Mouse (Mus musculus) Patski (cell line): ENCODE data around the gene Rpl36. TPM values are rescaled to one million over a fixed set of nuclear protein-coding genes. Genes with fewer than 3 reads are reported as not detected.

ENCODE experiments used
- ATAC-seq: fragments of 100-300 bp; one replicate; pipeline ENCODE4 v1.8.0; 2021
- CTCF ChIA-PET: fragments of 350-600 bp; sonication (Branson Sonifier 250); formaldehyde crosslinking; loops from one replicate; lab custom pipeline; 2022; ENCODE audit warnings: inconsistent platforms; lab: Charles Lee
- POLR2A ChIA-PET: fragments of 350-600 bp; sonication (Branson Sonifier 250); formaldehyde crosslinking; loops from one replicate; lab custom pipeline; 2022; ENCODE audit warnings: antibody characterized with exemption, inconsistent platforms; lab: Charles Lee
- DNase-seq: peaks from one replicate; pipeline ENCODE4 v3.0.0-alpha.2; 2011; ENCODE audit warnings: low read depth, low spot score
- H3K27me3 ChIP-seq: fragments of 371-371 bp; one replicate; pipeline ENCODE4 v1.5.1; 2021
- CTCF ChIP-seq: fragments of 100-300 bp; IDR thresholded peaks from one replicate; pipeline ENCODE4 v1.5.1; 2021
- in situ Hi-C: fragments of 300-500 bp; cut with MboI; formaldehyde crosslinking; loops from 3 replicates; pipeline ENCODE4 v1.11.1; 2018; ENCODE audit warnings: low pct_unique_long_range_greater_than_20kb, mixed read lengths
- polyA plus RNA-seq: library from polyadenylated mRNA; unstranded; gene quantifications from one replicate; pipeline ENCODE4 v1.2.3, GENCODE M21; 2021

The Rpl36 gene
- polyA plus RNA-seq, 1 experiment from 2014 or later: 1,365 TPM

DNA sequence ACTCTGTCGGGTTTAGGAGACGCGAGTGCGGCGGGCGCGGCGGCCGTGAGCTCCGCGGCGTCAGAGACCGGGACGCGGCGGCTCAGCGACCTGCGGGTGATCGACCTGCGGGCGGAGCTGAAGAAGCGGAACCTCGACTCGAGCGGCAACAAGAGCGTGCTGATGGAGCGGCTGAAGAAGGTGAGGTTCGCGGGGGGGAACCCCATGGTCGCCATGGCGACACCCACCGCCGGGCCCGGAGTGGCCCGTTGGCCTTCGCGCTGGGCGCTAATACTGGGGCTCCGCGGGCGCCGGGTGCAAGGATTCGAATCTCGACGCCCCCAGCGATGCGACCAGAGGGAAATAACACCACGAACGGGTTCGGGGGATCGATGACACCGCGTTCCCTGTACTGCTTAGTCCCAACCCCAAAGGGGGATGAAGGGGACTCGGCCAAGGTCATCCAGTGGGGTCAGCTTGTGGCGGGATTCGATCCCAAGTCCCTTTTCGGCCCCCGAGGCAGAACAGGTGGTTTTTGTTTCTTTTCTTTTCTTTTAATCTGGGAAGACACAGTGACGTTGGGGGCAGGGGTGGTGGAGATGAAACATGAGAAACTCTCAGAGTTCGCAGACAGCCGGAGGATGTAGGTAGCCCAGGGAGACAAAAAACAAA, 27.9 kb upstream of the Rpl36 start:
- peak; percentile 23 for ATAC-seq
- no peak for TF ChIP-seq CTCF
- POLR2A ChIA-PET: interaction anchor here (0.7 to 1.8 kb wide), 3 partner anchors 29 to 280 kb away, joined by 3 to 5 read pairs (median 3); no protein-coding TSS in a partner anchor
- in situ Hi-C loops: no loop called here
- CTCF ChIA-PET: interaction anchor here (1.1 to 1.5 kb wide), 2 partner anchors 22 to 84 kb away, joined by 3 to 4 read pairs; no protein-coding TSS in a partner anchor
- DNase-seq: no peak
- H3K27me3 ChIP-seq: no peaks in the 10 kb centered on the region

- ChIA-PET CTCF (no interaction called here), POLR2A (no interaction called here)
- DNase-seq: no peak
- ATAC-seq: no peak
- no peaks in the 10 kb centered on the region for H3K27me3 ChIP-seq
- in situ Hi-C loops: no loop called here
- TF ChIP-seq CTCF: no peak
Measured at GRCm38 (mm10) chr17:56587773-56588172, 25.4 kb upstream of the Rpl36 start.

GRCm38 (mm10) chr17:56588921-56589320, 24.3 kb upstream of the Rpl36 start:
- POLR2A ChIA-PET: interaction anchor here (0.6 kb wide), 1 partner anchor 281 kb away, joined by 3 read pairs; no protein-coding TSS in a partner anchor
- no peak for TF ChIP-seq CTCF
- CTCF ChIA-PET: no interaction called here

DNA sequence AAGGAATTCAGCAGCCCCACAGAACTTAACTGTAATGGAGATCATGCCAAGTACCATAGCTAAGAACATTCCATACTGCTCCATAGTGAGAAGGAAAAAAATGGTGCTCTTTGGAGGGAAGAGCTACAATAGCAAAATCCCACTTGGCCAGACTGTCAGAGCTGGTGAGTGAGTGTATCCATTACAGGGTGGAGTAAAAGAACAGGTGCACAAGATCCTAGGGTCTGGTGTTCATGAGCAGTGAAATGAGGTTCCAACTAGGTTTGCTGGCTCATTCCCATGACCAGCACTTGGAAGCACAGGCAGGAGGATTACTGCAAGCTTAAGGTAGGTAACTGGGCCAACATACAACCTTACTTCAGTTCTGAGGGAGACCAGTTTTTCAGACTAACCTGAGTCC, 20.7 kb upstream of the Rpl36 start:
- ChIA-PET POLR2A (no interaction called here), CTCF (interaction anchor here (0.6 to 1.4 kb wide), 2 partner anchors 9 to 16 kb away, joined by 3 read pairs; partner anchors contain the start of gene 2410015M20Rik)
- no peak for TF ChIP-seq CTCF
- no peak for ATAC-seq
- in situ Hi-C loops: no loop called here
- H3K27me3 ChIP-seq: no peaks in the 10 kb centered on the region
- DNase-seq: no peak

More at GRCm38 (mm10) chr17:56588921-56589320, 24.3 kb upstream of the Rpl36 start:
- in situ Hi-C loops: no loop called here
- DNase-seq: no peak
- ATAC-seq: no peak
- no peaks in the 10 kb centered on the region for H3K27me3 ChIP-seq

DNA sequence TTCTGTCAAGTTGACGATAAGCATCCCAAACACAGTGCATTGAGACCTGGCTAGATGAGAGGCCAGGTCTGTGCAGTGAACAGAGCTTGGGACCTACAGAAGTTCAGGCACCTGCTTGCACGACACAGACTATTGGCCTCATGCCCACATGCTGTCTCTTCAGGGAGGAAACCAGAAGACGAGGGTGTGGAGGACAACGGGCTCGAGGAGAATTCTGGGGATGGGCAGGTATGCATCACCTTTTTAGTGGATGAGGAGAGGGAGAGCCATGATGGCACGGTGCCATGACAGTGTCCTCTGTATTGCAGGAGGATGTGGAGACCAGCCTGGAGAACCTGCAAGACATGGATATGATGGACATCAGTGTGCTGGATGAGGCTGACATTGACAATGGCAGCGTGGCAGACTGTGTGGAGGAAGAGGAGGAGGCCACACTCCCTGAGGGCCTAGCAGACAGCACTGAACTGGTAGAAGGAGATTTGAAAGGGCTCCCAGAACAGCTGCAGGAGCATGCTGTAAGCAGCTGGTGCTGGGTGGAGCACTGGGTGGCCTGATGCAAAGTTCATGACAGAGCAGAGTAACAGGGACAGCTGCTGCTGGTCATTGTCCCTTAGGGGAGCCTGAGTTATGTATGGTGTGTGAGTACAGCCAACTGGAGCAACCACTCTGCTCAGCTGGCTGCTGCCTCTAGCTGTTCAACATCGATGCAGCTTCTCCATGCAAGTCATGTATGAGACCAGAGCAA, 19.5 kb upstream of the Rpl36 start:
- CTCF ChIA-PET: interaction anchor here (1.4 kb wide), 1 partner anchor 8 kb away, joined by 3 read pairs; no protein-coding TSS in a partner anchor
- no peak for ATAC-seq

DNA sequence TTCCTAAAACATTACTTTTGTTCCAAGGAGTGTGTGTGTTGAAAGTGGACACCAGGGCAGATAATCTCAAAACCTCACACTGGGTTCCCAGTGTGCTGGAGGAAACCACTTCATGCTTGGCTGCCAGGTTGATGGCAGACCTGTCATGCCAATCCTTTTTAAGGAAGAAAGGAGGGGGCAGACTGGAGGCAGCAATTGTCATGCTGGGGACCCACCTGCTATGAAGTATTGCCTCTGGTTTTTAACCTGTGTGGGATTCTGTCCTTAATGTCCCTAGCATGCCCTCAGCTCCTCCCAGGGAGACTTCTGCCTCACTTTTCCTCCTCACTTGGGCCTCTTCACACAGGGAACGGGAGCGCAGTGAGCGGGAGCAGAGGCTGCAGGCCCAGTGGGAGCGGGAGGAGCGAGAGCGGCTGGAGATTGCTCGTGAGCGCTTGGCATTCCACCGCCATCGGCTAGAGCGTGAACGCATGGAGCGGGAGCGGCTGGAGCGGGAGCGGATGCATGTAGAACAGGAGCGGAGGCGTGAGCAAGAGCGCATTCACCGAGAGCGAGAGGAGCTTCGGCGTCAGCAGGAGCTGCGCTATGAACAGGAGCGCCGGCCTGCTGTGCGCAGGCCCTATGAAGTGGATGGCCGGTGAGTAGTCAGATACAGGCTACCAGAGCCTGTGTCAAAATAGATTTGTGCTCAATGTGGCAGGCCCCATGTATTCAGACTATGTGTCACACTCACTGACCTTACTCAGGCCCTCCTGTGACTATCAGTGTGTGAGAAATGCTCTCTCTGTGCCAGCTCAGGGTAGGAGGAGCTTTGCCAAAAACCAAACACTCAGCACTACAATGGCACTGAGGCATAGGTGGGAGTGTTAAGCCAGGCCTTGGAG, 9.8 kb upstream of the Rpl36 start:
- ATAC-seq: no peak
- CTCF ChIA-PET: interaction anchor here (1.0 kb wide), 1 partner anchor 17 kb away, joined by 3 read pairs; no protein-coding TSS in a partner anchor
- POLR2A ChIA-PET: interaction anchor here (1.0 to 1.6 kb wide), 4 partner anchors 11 to 65 kb away, joined by 3 to 6 read pairs (median 4); no protein-coding TSS in a partner anchor
- no peak for TF ChIP-seq CTCF
- in situ Hi-C loops: no loop called here
- no peak for DNase-seq
- no peaks in the 10 kb centered on the region for H3K27me3 ChIP-seq

More for the DNA sequence above, 19.5 kb upstream of the Rpl36 start:
- in situ Hi-C loops: no loop called here
- TF ChIP-seq CTCF: no peak
- no peaks in the 10 kb centered on the region for H3K27me3 ChIP-seq
- POLR2A ChIA-PET: no interaction called here
- DNase-seq: no peak

DNA sequence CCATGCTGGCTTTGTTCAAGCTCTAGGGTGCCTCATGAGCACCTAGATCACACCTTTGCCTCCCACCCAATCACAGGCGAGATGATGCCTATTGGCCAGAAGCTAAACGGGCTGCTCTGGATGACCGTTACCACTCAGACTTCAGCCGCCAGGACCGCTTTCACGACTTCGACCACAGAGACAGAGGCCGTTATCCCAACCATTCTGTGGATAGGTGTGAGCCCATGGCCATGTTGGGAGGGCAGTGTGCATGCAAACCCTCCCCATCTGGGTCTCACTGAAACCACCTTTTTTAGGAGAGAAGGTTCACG, 9.2 kb upstream of the Rpl36 start:
- in situ Hi-C loops: no loop called here
- no peak for DNase-seq
- ATAC-seq: no peak
- ChIA-PET CTCF (interaction anchor here (1.0 kb wide), 1 partner anchor 17 kb away, joined by 3 read pairs; no protein-coding TSS in a partner anchor), POLR2A (interaction anchor here (1.0 to 1.6 kb wide), 4 partner anchors 10 to 64 kb away, joined by 3 to 6 read pairs (median 4); no protein-coding TSS in a partner anchor)
- no peaks in the 10 kb centered on the region for H3K27me3 ChIP-seq
- no peak for TF ChIP-seq CTCF

DNA sequence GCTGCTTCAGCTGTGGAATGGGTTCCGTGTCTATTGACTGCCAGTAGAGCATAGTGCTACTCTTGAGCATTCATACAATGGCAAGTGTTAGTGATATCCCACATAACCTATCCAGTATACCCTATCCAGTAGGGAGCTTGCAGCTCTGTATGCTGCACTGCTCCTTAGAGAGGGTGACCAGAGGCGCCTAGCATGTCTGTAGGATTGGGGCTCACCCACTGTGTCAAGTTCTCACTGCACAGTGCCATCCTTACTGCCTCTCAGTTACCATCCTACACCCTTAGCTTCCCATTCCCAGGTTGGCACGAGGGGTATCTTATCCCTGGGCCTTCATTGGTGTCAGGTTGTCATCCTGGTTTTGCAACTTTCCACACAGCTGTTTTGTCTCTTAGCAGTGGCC, 8.8 kb upstream of the Rpl36 start:
- no peak for TF ChIP-seq CTCF
- ATAC-seq (no peak), DNase-seq (no peak)
- ChIA-PET POLR2A (interaction anchor here (1.0 to 1.6 kb wide), 4 partner anchors 10 to 64 kb away, joined by 3 to 6 read pairs (median 4); no protein-coding TSS in a partner anchor), CTCF (interaction anchor here (1.0 kb wide), 1 partner anchor 18 kb away, joined by 3 read pairs; no protein-coding TSS in a partner anchor)
- in situ Hi-C loops: no loop called here
- H3K27me3 ChIP-seq: no peaks in the 10 kb centered on the region

DNA sequence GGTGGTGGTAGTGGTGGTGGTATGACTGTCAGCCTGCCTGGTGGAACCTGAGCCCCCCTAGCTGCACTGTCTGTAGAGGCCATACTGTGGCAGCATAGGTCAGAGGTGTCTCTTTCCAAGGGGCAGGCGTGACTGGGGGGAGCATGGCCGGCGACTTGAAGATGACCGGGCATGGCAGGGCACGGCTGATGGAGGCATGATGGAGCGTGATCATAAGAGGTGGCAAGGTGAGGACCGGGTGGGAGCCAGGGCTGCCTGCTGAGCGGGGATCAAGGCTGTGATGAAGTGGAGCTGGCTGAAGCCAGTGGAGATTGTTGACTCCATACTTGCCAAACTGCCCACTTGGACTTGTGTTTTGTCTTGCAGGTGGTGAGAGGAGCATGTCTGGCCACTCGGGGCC, 7.8 kb upstream of the Rpl36 start:
- no peak for TF ChIP-seq CTCF
- no peaks in the 10 kb centered on the region for H3K27me3 ChIP-seq
- no peak for DNase-seq
- ChIA-PET POLR2A (interaction anchor here (1.0 kb wide), 1 partner anchor 16 kb away, joined by 4 read pairs; no protein-coding TSS in a partner anchor), CTCF (interaction anchor here (0.8 kb wide), 1 partner anchor 16 kb away, joined by 3 read pairs; no protein-coding TSS in a partner anchor)
- in situ Hi-C loops: no loop called here
- no peak for ATAC-seq
